Mouse (Mus musculus) ovary, adult 10 weeks (tissue): ENCODE results near the gene Plch1. TPM values are rescaled to one million over a fixed set of nuclear protein-coding genes. Genes with fewer than 3 reads are reported as not detected.

Experiments
- polyA plus RNA-seq: library from polyadenylated mRNA; stranded (reverse); fragments of 350-450 nt; fragmentation: Illumina TruSeq; extraction: RNeasy Lipid Tissue Mini Kit (QIAGEN cat#74804); gene quantifications from one replicate; pipeline ENCODE4 v1.2.3, GENCODE M21; 2014

The Plch1 gene
- polyA plus RNA-seq = 13.6 TPM

GRCm38 (mm10) chr3:63899309-63899695 is at the start of gene Plch1:
Gene Plch1 (minus strand): TSS chr3:63899472.

GRCm38 (mm10) chr3:63928878-63929859 is 29.9 kb upstream of the Plch1 start, which contains the start of gene E130311K13Rik:
Gene E130311K13Rik (minus strand): TSS chr3:63929472.

Other genes starting within 250 kb of the Plch1 start
- 30.6 TPM for gene E130311K13Rik, start 30.0 kb upstream of the Plch1 start, polyA plus RNA-seq
- gene Slc33a1, start 65.3 kb upstream of the Plch1 start, polyA plus RNA-seq = 76.5 TPM
- gene Gmps, start 76.6 kb upstream of the Plch1 start, polyA plus RNA-seq = 93.7 TPM
- 0.14 TPM for gene Vmn2r1, start 182.1 kb upstream of the Plch1 start, polyA plus RNA-seq
- gene Vmn2r2, start 242.5 kb upstream of the Plch1 start, polyA plus RNA-seq = not detected